Mouse (Mus musculus) kidney, postnatal 0 days (tissue): ENCODE data around the gene Slc25a35. TPM values are rescaled to one million over a fixed set of nuclear protein-coding genes. Genes with fewer than 3 reads are reported as not detected.
A peak's percentile ranks its signal among the peaks of the same experiment; 100 is the strongest.

Experiments
- ATAC-seq: fragments of 200-750 bp; cut with Nextera tagmentation; replicated peaks from 2 replicates; pipeline ENCODE4 v1.8.0; 2017; ENCODE audit warnings: low read depth, moderate number of reproducible peaks, moderate TSS enrichment, moderate library complexity; ENCODE audit not compliant: low FRiP score
- DNase-seq: peaks from one replicate; pipeline ENCODE4 v3.0.0-alpha.2; 2016; ENCODE audit warnings: low spot score
- H3K27ac ChIP-seq: fragments of 300-500 bp; sonication (generic); 2 replicates; pipeline ENCODE4 v1.5.1; 2014; ENCODE audit warnings: mild to moderate bottlenecking
- H3K27me3 ChIP-seq: fragments of 300-500 bp; sonication (generic); 2 replicates; pipeline ENCODE4 v1.6.1; 2014; ENCODE audit warnings: low read length, mixed read lengths; ENCODE audit not compliant: insufficient read depth
- H3K36me3 ChIP-seq: fragments of 300-500 bp; sonication (generic); 2 replicates; pipeline ENCODE4 v1.6.1; 2014; ENCODE audit warnings: low read length, mixed read lengths; ENCODE audit not compliant: insufficient read depth
- H3K4me1 ChIP-seq: fragments of 300-500 bp; sonication (generic); replicated peaks from 2 replicates; pipeline ENCODE4 v1.6.1; 2014; ENCODE audit warnings: antibody characterized with exemption, low read length, mixed read lengths; ENCODE audit not compliant: insufficient read depth
- H3K4me2 ChIP-seq: fragments of 300-500 bp; sonication (generic); 2 replicates; pipeline ENCODE4 v1.6.1; 2014; ENCODE audit warnings: mild to moderate bottlenecking, low read length, moderate library complexity, mixed read lengths
- H3K4me3 ChIP-seq: fragments of 300-500 bp; sonication (generic); replicated peaks from 2 replicates; pipeline ENCODE4 v1.5.1; 2014; ENCODE audit warnings: low read depth, low read length
- H3K9ac ChIP-seq: fragments of 300-500 bp; sonication (generic); 2 replicates; pipeline ENCODE4 v1.6.1; 2014; ENCODE audit warnings: low read depth, low read length
- H3K9me3 ChIP-seq: fragments of 300-500 bp; sonication (generic); replicated peaks from 2 replicates; pipeline ENCODE4 v1.6.1; 2016; ENCODE audit warnings: low read length, inconsistent platforms, mixed read lengths
- CTCF ChIP-seq: IDR thresholded peaks from 2 replicates; pipeline ENCODE4 v1.5.1; 2016; ENCODE audit warnings: antibody characterized with exemption, low read depth, mild to moderate bottlenecking, moderate library complexity
- WGBS: fragments of 180-500 bp; shearing (Covaris S2); extraction: QIAGEN DNeasy Blood & Tissue Kit; methylation state at CpG from one replicate; pipeline ENCODE4 v1.1.7; 2014; 5-methylcytosine and 5-hydroxymethylcytosine counted together
- polyA plus RNA-seq: library from polyadenylated mRNA; unstranded; fragments of >200 nt; fragmentation: Nextera tagmentation; extraction: Ambion mirVana; gene quantifications from 2 replicates; pipeline ENCODE4 v1.2.1, GENCODE M21; 2015

The Slc25a35 gene
- polyA plus RNA-seq, 1 experiment from 2014 or later, result 11.5 TPM

DNA sequence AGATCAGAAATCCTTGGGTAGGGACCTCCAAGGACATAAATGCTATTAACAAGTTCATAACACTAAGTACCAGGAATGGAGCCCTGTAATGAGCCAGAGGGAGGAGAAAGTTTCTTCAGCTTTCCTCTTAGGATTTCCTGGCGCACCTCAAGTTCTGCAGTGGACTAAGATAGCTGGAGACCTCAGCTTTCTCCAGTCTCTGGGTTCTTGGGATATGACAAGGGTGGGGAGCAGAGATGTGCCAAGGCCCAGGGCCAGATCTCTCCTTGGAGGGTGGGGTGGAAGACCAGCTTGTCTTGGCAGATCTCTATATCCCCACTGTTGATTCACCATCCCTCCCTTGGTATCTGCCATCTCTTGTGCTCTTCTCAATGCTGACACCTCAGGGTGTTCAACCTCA, 7.7 kb downstream of the Slc25a35 start:
- H3K4me2 ChIP-seq, result no peak overlapping the region
- H3K27ac ChIP-seq, result no peak overlapping the region
- H3K36me3 ChIP-seq, result no peaks in the 10 kb centered on the region
- ATAC-seq (no peak), DNase-seq (no peak)
- no peaks in the 10 kb centered on the region for H3K4me1 ChIP-seq
- H3K27me3 ChIP-seq, result no peaks in the 10 kb centered on the region
- TF ChIP-seq CTCF, result no peak
- H3K4me3 ChIP-seq, result no peak overlapping the region
- no peaks in the 10 kb centered on the region for H3K9me3 ChIP-seq
- no peak overlapping the region for H3K9ac ChIP-seq
- 79% methylated on average over 1 of the region's 1 CpGs for WGBS

DNA sequence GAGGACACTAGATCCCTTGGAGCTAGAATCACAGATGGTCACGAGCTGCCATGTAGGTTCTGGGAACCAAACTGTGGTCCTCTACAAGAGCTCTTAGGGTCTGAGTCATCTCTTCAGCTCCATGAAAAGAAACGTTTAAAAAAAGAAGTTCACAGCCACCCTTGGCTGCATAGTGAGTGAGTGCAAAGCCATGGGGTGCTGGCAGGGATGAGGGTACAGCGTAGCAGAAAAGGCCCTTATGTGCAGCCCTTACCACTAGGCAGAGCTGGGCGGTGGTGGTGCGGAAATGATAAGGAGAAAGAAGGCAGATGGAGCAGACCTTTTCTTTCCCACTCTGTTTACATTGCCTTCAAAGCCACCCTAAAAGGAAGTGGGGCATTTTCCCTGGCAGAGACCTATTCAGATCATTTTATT, 11.4 kb downstream of the Slc25a35 start:
- H3K9me3 ChIP-seq, result no peaks in the 10 kb centered on the region
- DNase-seq, result no peak
- ATAC-seq, result no peak
- 63% methylated on average over 5 of the region's 5 CpGs for WGBS
- H3K27me3 ChIP-seq, result no peaks in the 10 kb centered on the region
- H3K4me2 ChIP-seq, result no peak overlapping the region
- no peak overlapping the region for H3K27ac ChIP-seq
- no peak overlapping the region for H3K4me3 ChIP-seq
- TF ChIP-seq CTCF, result no peak
- H3K4me1 ChIP-seq, result no peaks in the 10 kb centered on the region
- H3K9ac ChIP-seq, result no peak overlapping the region
- no peaks in the 10 kb centered on the region for H3K36me3 ChIP-seq

DNA sequence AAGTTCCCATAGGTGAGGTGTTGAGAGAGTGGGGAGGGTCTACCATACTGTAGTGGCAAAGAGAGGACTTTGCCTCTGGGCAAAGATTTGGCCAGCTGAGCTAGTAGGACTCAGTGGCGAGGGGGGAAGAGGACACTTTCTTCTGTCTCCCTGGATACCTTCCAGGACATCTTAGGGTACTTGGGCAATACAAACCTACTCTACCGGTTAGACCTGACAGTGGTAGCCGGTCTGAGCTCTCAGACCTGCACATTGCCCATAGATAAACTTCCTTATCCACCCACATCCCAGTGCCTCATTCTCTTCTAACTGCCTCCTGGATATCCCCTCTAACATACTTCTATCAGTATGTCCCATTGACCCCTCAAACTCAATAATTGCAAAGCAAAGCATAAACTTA, 13.0 kb downstream of the Slc25a35 start:
- Histone ChIP-seq H3K36me3 (no peaks in the 10 kb centered on the region), H3K9me3 (no peaks in the 10 kb centered on the region), H3K27me3 (no peaks in the 10 kb centered on the region), H3K27ac (no peak overlapping the region), H3K9ac (no peak overlapping the region), H3K4me3 (no peak overlapping the region), H3K4me2 (no peak overlapping the region), H3K4me1 (no peaks in the 10 kb centered on the region)
- WGBS, result 79% methylated on average over 3 of the region's 3 CpGs
- no peak for ATAC-seq
- DNase-seq, result no peak
- TF ChIP-seq CTCF, result no peak

DNA sequence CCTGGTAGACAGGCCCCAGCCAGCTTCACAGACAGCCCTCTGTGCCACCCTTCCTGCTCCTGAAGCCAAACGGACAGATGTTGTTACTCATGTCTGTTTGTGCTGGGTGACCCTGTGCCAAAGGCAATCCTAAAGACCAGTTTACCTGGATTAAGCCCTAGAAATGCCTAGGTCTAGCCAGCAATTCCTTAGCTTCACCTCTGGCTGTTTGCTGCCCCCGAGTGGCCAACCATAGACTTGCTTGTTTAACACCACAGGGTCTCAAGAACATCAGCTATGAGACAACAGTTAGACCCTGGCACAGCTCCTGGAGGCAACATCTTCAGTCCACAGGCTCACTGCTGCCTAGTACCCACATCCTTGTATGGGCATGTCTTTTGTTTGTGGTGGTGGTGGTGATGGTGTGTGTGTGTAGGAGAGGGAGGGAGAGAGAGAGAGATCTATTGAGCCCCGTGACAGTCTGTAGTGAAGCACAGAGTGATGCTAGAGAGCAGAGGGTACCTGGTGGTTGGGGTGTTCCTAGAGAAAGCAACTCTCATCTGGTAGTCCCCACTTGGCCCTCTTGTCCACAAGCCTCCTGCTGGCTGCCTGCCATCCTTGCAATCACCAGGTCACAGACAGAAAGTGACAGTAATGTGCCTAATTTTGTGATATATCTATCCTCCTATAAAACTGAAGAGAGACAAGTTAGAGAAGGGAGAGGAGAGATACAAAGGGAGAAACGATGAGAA, 14.9 kb downstream of the Slc25a35 start:
- DNase-seq (peak; percentile 90), ATAC-seq (peak; percentile 36; the same call in 1 of the 2 replicates)
- Histone ChIP-seq H3K27ac (no peak overlapping the region), H3K4me2 (no peak overlapping the region), H3K36me3 (peaks cover 14% of the 10 kb centered on the region; the same call in 1 of the 2 replicates), H3K9ac (no peak overlapping the region), H3K4me1 (no peaks in the 10 kb centered on the region), H3K9me3 (no peaks in the 10 kb centered on the region), H3K4me3 (no peak overlapping the region), H3K27me3 (no peaks in the 10 kb centered on the region)
- 31% methylated on average over 4 of the region's 4 CpGs for WGBS
- peak; percentile 96 for TF ChIP-seq CTCF

DNA sequence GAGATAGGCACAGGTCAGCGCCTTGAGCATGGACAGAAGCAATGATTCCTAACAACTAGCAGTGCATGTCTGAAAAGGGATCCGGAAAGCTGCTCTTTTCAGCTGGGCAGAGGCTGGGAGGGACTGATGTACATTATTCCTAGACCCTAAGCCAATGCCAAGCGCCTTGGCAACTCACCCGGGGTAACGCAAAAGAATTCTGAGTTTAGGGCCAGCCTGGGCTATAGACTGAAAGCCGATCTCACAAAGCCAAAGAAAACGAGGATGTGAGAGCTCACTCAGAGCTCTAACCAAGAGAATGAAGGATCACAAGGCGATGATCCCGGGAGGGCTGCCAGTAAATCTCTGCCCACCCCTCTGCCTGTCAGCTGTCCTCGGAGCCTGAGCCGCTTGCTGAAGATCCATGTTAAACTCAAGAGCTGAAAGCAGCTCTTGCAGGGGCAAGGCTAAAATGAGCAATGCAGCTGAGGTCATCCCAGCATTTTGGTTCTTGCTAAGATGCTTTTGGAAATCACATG, 19.5 kb downstream of the Slc25a35 start:
- H3K27me3 ChIP-seq, result no peaks in the 10 kb centered on the region
- no peak for ATAC-seq
- WGBS, result 77% methylated on average over 11 of the region's 11 CpGs
- no peak overlapping the region for H3K27ac ChIP-seq
- DNase-seq, result no peak
- H3K36me3 ChIP-seq, result peaks cover 53% of the 10 kb centered on the region
- no peak overlapping the region for H3K4me2 ChIP-seq
- no peaks in the 10 kb centered on the region for H3K4me1 ChIP-seq
- H3K4me3 ChIP-seq, result no peak overlapping the region
- no peaks in the 10 kb centered on the region for H3K9me3 ChIP-seq
- TF ChIP-seq CTCF, result no peak
- H3K9ac ChIP-seq, result no peak overlapping the region

DNA sequence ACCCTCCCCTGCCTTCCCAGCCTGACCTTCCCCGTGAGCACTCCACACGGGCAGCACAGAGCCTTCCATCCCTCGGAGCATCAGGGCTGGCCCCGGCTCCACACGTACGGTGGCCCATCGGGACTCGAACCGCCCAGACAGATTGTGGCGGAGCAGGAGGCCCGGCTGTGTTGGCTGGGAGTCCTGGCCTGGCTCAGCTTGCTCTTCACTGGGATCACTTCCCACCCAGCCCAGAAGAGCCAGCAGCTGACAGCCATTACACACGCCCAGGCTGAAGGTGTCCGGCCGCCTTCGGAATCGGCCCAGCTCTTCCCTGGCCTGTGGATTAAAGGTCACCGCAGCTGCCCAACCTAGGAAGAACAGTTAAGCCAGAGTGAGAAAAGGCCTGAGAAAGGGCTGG, 20.4 kb downstream of the Slc25a35 start:
- 90% methylated on average over 17 of the region's 17 CpGs for WGBS
- Histone ChIP-seq H3K9me3 (no peaks in the 10 kb centered on the region), H3K27ac (no peak overlapping the region), H3K4me1 (no peaks in the 10 kb centered on the region), H3K27me3 (no peaks in the 10 kb centered on the region), H3K4me3 (no peak overlapping the region), H3K9ac (no peak overlapping the region), H3K4me2 (no peak overlapping the region), H3K36me3 (peaks cover 61% of the 10 kb centered on the region)
- no peak for DNase-seq
- no peak for TF ChIP-seq CTCF
- no peak; the same call in 1 of the 2 replicates for ATAC-seq
